Mouse (Mus musculus) neutrophil, adult 65 days (primary cell): Measurements from ENCODE around the gene Grem2. TPM values are rescaled to one million over a fixed set of nuclear protein-coding genes. Genes with fewer than 3 reads are reported as not detected.

ENCODE experiments used
- total RNA-seq: library from RNA; stranded (reverse); gene quantifications from 2 replicates; pipeline ENCODE4 v1.2.4, GENCODE M21; 2023

Grem2 gene
- total RNA-seq: not detected in 2 replicates

DNA sequence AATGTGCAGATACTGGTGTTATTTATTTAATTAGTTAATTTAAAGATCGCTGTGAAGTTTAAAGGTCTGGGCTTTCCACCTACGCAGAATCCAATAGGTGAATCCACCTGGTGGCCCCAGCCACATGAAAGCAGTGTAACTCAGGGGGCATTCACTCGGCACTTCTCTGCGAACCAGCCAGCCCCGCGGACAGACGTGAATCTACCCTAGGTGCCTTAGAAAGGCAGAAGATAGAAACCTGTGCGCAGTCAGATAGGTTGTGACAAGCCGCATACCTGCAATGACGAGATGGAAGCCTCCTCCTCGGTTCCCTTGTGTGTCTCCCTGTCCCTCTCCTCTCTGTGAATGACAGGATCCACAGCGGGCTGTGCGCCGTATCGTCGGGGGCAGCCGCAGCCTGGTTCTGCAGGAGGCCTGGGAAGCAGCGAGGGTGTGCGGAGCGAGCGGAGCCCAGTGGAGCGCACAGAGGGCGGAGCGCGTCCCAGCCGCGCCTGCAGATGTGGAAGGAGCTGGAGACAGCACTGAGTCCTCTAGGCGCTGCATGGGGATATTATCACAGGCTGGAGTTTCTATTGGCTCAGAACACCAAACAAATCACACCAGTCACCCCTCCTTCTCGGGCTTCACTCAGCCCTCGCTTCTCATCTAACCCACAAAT lies at the start of gene Grem2:
TSS of gene Grem2 (minus strand) at position 522 of the 658 bp plus-strand sequence.

